Mouse (Mus musculus): ENCODE results near the gene Kif1c. TPM values are rescaled to one million over a fixed set of nuclear protein-coding genes. Genes with fewer than 3 reads are reported as not detected.

The Kif1c gene
- polyA plus RNA-seq, 1 experiment from 2014 or later, result 4.6 TPM

- Histone ChIP-seq H3K36me3 (peaks cover 24% of the 10 kb centered on the region), H3K4me1 (no peaks in the 10 kb centered on the region), H3K9me3 (no peaks in the 10 kb centered on the region), H3K4me3 (replicated peaks) (no peak overlapping the region), H3K27ac (no peak overlapping the region), H3K27me3 (replicated peaks) (no peaks in the 10 kb centered on the region), H3K4me2 (no peak overlapping the region), H3K9ac (no peak overlapping the region)
- 0 out of 2 replicates have a peak, but pooled peaks have one; percentile 54 for ATAC-seq (ENCODE audit: insufficient read depth, low FRiP score, low read depth)
- WGBS, result 72% methylated on average over 9 of the region's 9 CpGs
Measured at GRCm38 (mm10) chr11:70730427-70731038, 30.2 kb downstream of the Kif1c start.

GRCm38 (mm10) chr11:70731178-70731577, 30.8 kb downstream of the Kif1c start:
- Histone ChIP-seq H3K9ac (no peak overlapping the region), H3K4me2 (no peak overlapping the region), H3K36me3 (peaks cover 18% of the 10 kb centered on the region), H3K4me3 (replicated peaks) (no peak overlapping the region), H3K27me3 (replicated peaks) (no peaks in the 10 kb centered on the region), H3K4me1 (no peaks in the 10 kb centered on the region), H3K27ac (no peak overlapping the region), H3K9me3 (no peaks in the 10 kb centered on the region)
- 71% methylated on average over 5 of the region's 5 CpGs for WGBS
- ATAC-seq (ENCODE audit: insufficient read depth, low FRiP score, low read depth), result no peak

DNA sequence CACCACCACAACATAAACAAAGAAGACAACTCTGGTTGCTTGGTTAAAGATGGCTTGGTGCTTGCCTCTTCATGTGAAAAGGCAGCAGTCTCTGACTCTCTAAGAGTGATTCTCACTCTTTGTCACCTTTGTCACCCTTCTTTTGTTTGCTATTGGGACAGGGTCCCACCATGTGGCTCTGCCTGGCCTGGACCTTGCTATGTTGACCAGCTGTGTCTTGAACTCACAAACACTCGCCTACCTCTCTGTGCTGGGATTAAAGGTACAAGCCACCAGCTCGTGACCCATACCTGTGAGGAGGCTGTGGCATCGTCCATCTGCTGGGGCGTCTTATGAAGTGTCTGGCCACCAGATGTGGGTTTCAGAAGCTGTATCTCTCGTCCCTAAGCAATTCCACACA, 32.9 kb downstream of the Kif1c start:
- WGBS, result 62% methylated on average over 5 of the region's 5 CpGs
- Histone ChIP-seq H3K4me3 (replicated peaks) (no peak overlapping the region), H3K9me3 (no peaks in the 10 kb centered on the region)

DNA sequence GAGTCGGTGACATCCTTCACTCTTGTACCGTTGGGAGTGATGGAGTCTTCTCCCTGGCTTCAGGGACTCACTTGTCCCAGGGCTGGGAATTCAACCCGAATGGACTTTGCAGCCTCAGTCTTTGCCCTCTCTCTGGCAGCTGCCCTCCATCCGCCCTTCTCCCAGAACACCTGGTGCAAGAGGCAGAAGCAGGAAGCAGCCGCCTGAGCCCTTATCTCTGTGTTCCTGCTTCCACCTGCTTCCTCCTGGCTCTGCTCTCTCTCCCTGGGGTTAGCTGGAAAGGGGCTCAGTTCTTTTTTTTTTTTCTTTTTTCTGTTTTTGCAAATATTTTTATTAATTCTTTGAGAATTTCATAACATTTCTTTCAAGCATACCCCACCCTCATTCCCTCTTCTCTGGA, 37.4 kb downstream of the Kif1c start:
- H3K27me3 ChIP-seq (replicated peaks), result no peaks in the 10 kb centered on the region
- no peak overlapping the region for H3K9ac ChIP-seq
- no peak overlapping the region for H3K4me2 ChIP-seq
- H3K27ac ChIP-seq, result no peak overlapping the region
- no peak overlapping the region for H3K4me3 ChIP-seq (replicated peaks)
- no peaks in the 10 kb centered on the region for H3K36me3 ChIP-seq
- H3K9me3 ChIP-seq, result no peaks in the 10 kb centered on the region
- no peak; the same call in 1 of the 2 replicates for ATAC-seq (ENCODE audit: insufficient read depth, low FRiP score, low read depth)
- 46% methylated on average over 5 of the region's 5 CpGs for WGBS
- H3K4me1 ChIP-seq, result no peaks in the 10 kb centered on the region

More for the DNA sequence above, 32.9 kb downstream of the Kif1c start:
- Histone ChIP-seq H3K36me3 (no peaks in the 10 kb centered on the region), H3K27ac (no peak overlapping the region), H3K27me3 (replicated peaks) (no peaks in the 10 kb centered on the region), H3K4me2 (no peak overlapping the region), H3K9ac (no peak overlapping the region), H3K4me1 (no peaks in the 10 kb centered on the region)
- no peak for ATAC-seq (ENCODE audit: insufficient read depth, low FRiP score, low read depth)

DNA sequence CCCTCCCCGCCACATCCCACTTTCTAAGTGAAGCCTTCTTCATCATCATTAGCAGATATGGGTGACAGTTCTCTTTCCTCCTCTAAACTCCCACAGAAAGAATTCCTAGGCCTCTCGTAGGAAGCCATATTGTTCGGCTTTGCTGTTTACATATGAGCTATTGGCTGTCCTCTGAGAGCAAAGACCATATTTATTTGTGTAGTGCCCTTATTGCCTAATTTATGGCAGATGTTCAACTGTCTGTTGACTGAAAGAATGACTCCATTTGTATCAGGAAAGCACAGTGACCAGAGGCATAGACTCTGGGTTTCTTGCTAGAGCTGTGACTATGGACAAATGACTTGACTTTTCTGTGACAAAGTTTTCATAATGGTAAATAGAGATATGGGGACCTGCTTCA, 41.3 kb downstream of the Kif1c start:
- H3K4me1 ChIP-seq, result no peaks in the 10 kb centered on the region
- no peak for ATAC-seq (ENCODE audit: insufficient read depth, low FRiP score, low read depth)
- H3K4me2 ChIP-seq, result no peak overlapping the region
- 75% methylated on average over 3 of the region's 3 CpGs for WGBS
- H3K9ac ChIP-seq, result no peak overlapping the region
- H3K36me3 ChIP-seq, result no peaks in the 10 kb centered on the region
- no peak overlapping the region for H3K4me3 ChIP-seq (replicated peaks)
- no peaks in the 10 kb centered on the region for H3K9me3 ChIP-seq
- H3K27ac ChIP-seq, result no peak overlapping the region
- no peaks in the 10 kb centered on the region for H3K27me3 ChIP-seq (replicated peaks)

DNA sequence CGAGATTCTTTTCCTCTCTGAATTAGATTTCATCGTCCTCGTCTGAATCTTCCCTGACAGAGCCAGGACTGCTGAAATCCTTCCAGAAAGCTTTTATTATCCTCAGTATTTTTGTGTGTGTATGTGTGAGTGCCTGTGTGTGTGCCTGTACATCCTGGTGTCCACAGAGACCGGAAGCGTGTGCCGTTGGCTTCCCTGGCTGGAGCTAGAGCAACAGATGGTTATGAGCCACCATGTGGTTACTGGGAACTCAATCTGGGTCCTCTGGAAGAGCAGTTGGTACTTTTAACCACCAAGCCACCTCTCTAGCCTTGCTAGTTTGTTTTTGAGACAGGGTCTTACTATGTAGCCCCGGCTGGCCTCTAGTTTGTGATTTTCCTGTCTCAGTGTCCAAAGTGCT, 41.8 kb downstream of the Kif1c start:
- H3K36me3 ChIP-seq, result no peaks in the 10 kb centered on the region
- H3K9ac ChIP-seq, result no peak overlapping the region
- H3K9me3 ChIP-seq, result no peaks in the 10 kb centered on the region
- no peak overlapping the region for H3K4me3 ChIP-seq (replicated peaks)
- H3K4me1 ChIP-seq, result no peaks in the 10 kb centered on the region
- WGBS, result 83% methylated on average over 7 of the region's 7 CpGs
- ATAC-seq (ENCODE audit: insufficient read depth, low FRiP score, low read depth), result no peak
- H3K27me3 ChIP-seq (replicated peaks), result no peaks in the 10 kb centered on the region
- no peak overlapping the region for H3K27ac ChIP-seq
- H3K4me2 ChIP-seq, result no peak overlapping the region

GRCm38 (mm10) chr11:70742581-70743459, 42.5 kb downstream of the Kif1c start:
- Histone ChIP-seq H3K27me3 (replicated peaks) (no peaks in the 10 kb centered on the region), H3K27ac (no peak overlapping the region), H3K36me3 (no peaks in the 10 kb centered on the region), H3K4me1 (no peaks in the 10 kb centered on the region), H3K9me3 (no peaks in the 10 kb centered on the region), H3K9ac (no peak overlapping the region), H3K4me3 (replicated peaks) (no peak overlapping the region), H3K4me2 (no peak overlapping the region)
- 76% methylated on average over 12 of the region's 12 CpGs for WGBS
- no peak for ATAC-seq (ENCODE audit: insufficient read depth, low FRiP score, low read depth)

DNA sequence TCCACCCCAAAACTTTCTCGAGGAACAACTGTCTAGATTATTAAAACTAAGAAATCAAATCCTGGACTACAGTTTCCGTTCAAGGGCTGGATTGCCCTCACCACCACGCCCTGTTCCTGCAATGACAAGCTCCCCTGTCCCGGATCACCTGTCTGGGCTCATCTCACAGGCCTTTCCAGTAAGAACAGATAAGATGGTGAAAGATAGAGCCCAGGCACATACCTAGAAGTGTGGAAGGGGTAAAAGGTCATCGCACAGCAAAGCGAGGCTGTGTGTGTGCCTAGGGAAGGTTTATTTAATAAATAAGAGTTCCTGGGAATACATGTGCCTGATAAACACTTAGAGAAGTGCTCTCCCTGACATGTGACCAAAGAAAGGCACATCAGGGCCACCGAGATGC, 45.3 kb downstream of the Kif1c start:
- no peaks in the 10 kb centered on the region for H3K27me3 ChIP-seq (replicated peaks)
- no peaks in the 10 kb centered on the region for H3K36me3 ChIP-seq
- H3K9ac ChIP-seq, result no peak overlapping the region
- WGBS, result 71% methylated on average over 7 of the region's 7 CpGs
- ATAC-seq (ENCODE audit: insufficient read depth, low FRiP score, low read depth), result no peak
- H3K4me3 ChIP-seq (replicated peaks), result no peak overlapping the region
- no peaks in the 10 kb centered on the region for H3K9me3 ChIP-seq
- no peak overlapping the region for H3K27ac ChIP-seq
- H3K4me2 ChIP-seq, result no peak overlapping the region
- H3K4me1 ChIP-seq, result no peaks in the 10 kb centered on the region

- H3K36me3 ChIP-seq, result no peaks in the 10 kb centered on the region
- no peak overlapping the region for H3K27ac ChIP-seq
- no peak overlapping the region for H3K9ac ChIP-seq
- no peak for ATAC-seq (ENCODE audit: insufficient read depth, low FRiP score, low read depth)
- no peaks in the 10 kb centered on the region for H3K27me3 ChIP-seq (replicated peaks)
- no peaks in the 10 kb centered on the region for H3K4me1 ChIP-seq
- no peak overlapping the region for H3K4me2 ChIP-seq
- 68% methylated on average over 4 of the region's 4 CpGs for WGBS
- no peaks in the 10 kb centered on the region for H3K9me3 ChIP-seq
- H3K4me3 ChIP-seq (replicated peaks), result no peak overlapping the region
Measured at GRCm38 (mm10) chr11:70747876-70748545, 47.7 kb downstream of the Kif1c start.

GRCm38 (mm10) chr11:70752337-70753017, 52.1 kb downstream of the Kif1c start:
- no peak overlapping the region for H3K9ac ChIP-seq
- WGBS, result 68% methylated on average over 4 of the region's 4 CpGs
- H3K27me3 ChIP-seq (replicated peaks), result no peaks in the 10 kb centered on the region
- no peaks in the 10 kb centered on the region for H3K36me3 ChIP-seq
- no peak overlapping the region for H3K4me2 ChIP-seq
- no peaks in the 10 kb centered on the region for H3K9me3 ChIP-seq
- no peak overlapping the region for H3K4me3 ChIP-seq (replicated peaks)
- no peaks in the 10 kb centered on the region for H3K4me1 ChIP-seq
- ATAC-seq (ENCODE audit: insufficient read depth, low FRiP score, low read depth), result peak; percentile 10; the same call in 1 of the 2 replicates
- H3K27ac ChIP-seq, result no peak overlapping the region

DNA sequence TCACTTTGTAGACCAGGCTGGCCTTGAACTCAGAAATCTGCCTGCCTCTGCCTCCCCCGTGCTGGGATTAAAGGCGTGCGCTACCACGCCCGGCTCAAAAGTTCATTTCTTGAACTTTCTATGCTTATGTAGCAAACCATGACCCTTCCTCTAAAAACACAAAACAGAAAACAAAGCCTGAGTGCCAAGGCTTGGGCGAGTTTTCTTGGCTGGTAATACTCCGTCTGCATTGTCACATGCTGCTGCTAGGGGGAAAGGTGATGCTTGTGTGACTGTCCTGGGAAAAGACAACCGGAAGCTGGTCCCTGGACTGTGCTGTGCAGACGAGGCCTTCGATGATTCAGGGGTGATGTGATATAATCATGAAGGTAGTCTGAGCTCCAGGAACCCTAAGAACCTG, 52.8 kb downstream of the Kif1c start:
- ATAC-seq (ENCODE audit: insufficient read depth, low FRiP score, low read depth), result no peak
- no peak overlapping the region for H3K4me3 ChIP-seq (replicated peaks)
- no peak overlapping the region for H3K27ac ChIP-seq
- H3K36me3 ChIP-seq, result no peaks in the 10 kb centered on the region
- H3K4me1 ChIP-seq, result no peaks in the 10 kb centered on the region
- no peak overlapping the region for H3K9ac ChIP-seq
- WGBS, result 90% methylated on average over 10 of the region's 10 CpGs
- no peak overlapping the region for H3K4me2 ChIP-seq
- H3K9me3 ChIP-seq, result no peaks in the 10 kb centered on the region
- H3K27me3 ChIP-seq (replicated peaks), result no peaks in the 10 kb centered on the region
